Mouse (Mus musculus) kidney, embryonic 15.5 days (tissue): Measurements from ENCODE around the gene Mcm6. TPM values are rescaled to one million over a fixed set of nuclear protein-coding genes. Genes with fewer than 3 reads are reported as not detected.

Experiments used
- ATAC-seq: fragments of 200-750 bp; cut with Nextera tagmentation; replicated peaks from 2 replicates; pipeline ENCODE4 v1.8.0; 2017; ENCODE audit warnings: moderate TSS enrichment; ENCODE audit not compliant: low FRiP score
- H3K27ac ChIP-seq: fragments of 300-500 bp; sonication (generic); 2 replicates; pipeline ENCODE4 v1.5.1; 2015; ENCODE audit warnings: mild to moderate bottlenecking, inconsistent platforms
- H3K27me3 ChIP-seq: fragments of 300-500 bp; sonication (generic); 2 replicates; pipeline ENCODE4 v1.6.1; 2015; ENCODE audit warnings: inconsistent platforms
- H3K36me3 ChIP-seq: fragments of 300-500 bp; sonication (generic); 2 replicates; pipeline ENCODE4 v1.6.1; 2015; ENCODE audit warnings: inconsistent platforms
- H3K4me1 ChIP-seq: fragments of 300-500 bp; sonication (generic); 2 replicates; pipeline ENCODE4 v1.6.1; 2015; ENCODE audit warnings: inconsistent platforms
- H3K4me2 ChIP-seq: fragments of 300-500 bp; sonication (generic); 2 replicates; pipeline ENCODE4 v1.6.1; 2015; ENCODE audit warnings: moderate library complexity, mild to moderate bottlenecking, inconsistent platforms
- H3K4me3 ChIP-seq: fragments of 300-500 bp; sonication (generic); replicated peaks from 2 replicates; pipeline ENCODE4 v1.5.1; 2015; ENCODE audit warnings: mild to moderate bottlenecking, inconsistent platforms
- H3K9ac ChIP-seq: fragments of 300-500 bp; sonication (generic); 2 replicates; pipeline ENCODE4 v1.6.1; 2015; ENCODE audit warnings: mild to moderate bottlenecking, inconsistent platforms
- H3K9me3 ChIP-seq: fragments of 300-500 bp; sonication (generic); replicated peaks from 2 replicates; pipeline ENCODE4 v1.6.1; 2016; ENCODE audit warnings: inconsistent platforms
- WGBS: fragments of 180-500 bp; shearing (Covaris S2); methylation state at CpG from one replicate; pipeline ENCODE4 v1.1.7; 2015; ENCODE audit warnings: mixed read lengths; 5-methylcytosine and 5-hydroxymethylcytosine counted together
- polyA plus RNA-seq: library from polyadenylated mRNA; unstranded; fragments of >200 nt; fragmentation: Nextera tagmentation; extraction: Ambion mirVana; gene quantifications from 2 replicates; pipeline ENCODE4 v1.2.1, GENCODE M21; 2015

Gene Mcm6
- polyA plus RNA-seq, 1 experiment from 2014 or later, result 265 TPM

- Histone ChIP-seq H3K4me1 (no peaks in the 10 kb centered on the region), H3K9ac (no peak overlapping the region), H3K4me2 (no peak overlapping the region), H3K4me3 (no peak overlapping the region), H3K36me3 (peaks cover 59% of the 10 kb centered on the region), H3K9me3 (no peaks in the 10 kb centered on the region), H3K27ac (no peak overlapping the region), H3K27me3 (no peaks in the 10 kb centered on the region)
- ATAC-seq, result no peak
- 86% methylated on average over 7 of the region's 7 CpGs for WGBS
These were observed 12.8 kb upstream of the Mcm6 start for GRCm38 (mm10) chr1:128372143-128372860.

GRCm38 (mm10) chr1:128368732-128369441 lies 9.4 kb upstream of the Mcm6 start:
- Histone ChIP-seq H3K36me3 (peaks cover 56% of the 10 kb centered on the region), H3K27ac (no peak overlapping the region), H3K4me3 (no peak overlapping the region), H3K4me1 (no peaks in the 10 kb centered on the region), H3K4me2 (no peak overlapping the region), H3K9ac (no peak overlapping the region), H3K9me3 (no peaks in the 10 kb centered on the region), H3K27me3 (no peaks in the 10 kb centered on the region)
- WGBS, result 78% methylated on average over 5 of the region's 5 CpGs
- ATAC-seq, result no peak

GRCm38 (mm10) chr1:128360601-128361000 lies 1.1 kb upstream of the Mcm6 start:
- no peak for ATAC-seq
- Histone ChIP-seq H3K27ac (0 out of 2 replicates have a peak overlapping the region, but pooled peaks have one; percentile 96), H3K4me3 (no peak overlapping the region), H3K9ac (no peak overlapping the region), H3K27me3 (no peaks in the 10 kb centered on the region), H3K36me3 (peaks cover 47% of the 10 kb centered on the region), H3K9me3 (no peaks in the 10 kb centered on the region), H3K4me1 (peaks cover 32% of the 10 kb centered on the region), H3K4me2 (no peak overlapping the region)
- 68% methylated on average over 2 of the region's 2 CpGs for WGBS

GRCm38 (mm10) chr1:128358916-128359553 lies 429 bp downstream of the Mcm6 start:
- under 1% methylated on average over 35 of the region's 35 CpGs for WGBS
- Histone ChIP-seq H3K27ac (peak overlapping the region; percentile 96), H3K4me2 (peak overlapping the region; percentile 65), H3K4me3 (peak overlapping the region; percentile 91), H3K27me3 (no peaks in the 10 kb centered on the region), H3K36me3 (peaks cover 51% of the 10 kb centered on the region), H3K9me3 (no peaks in the 10 kb centered on the region), H3K9ac (peak overlapping the region; percentile 83), H3K4me1 (peaks cover 32% of the 10 kb centered on the region)
- peak; percentile 80 for ATAC-seq

- Histone ChIP-seq H3K36me3 (peaks cover 55% of the 10 kb centered on the region), H3K27me3 (no peaks in the 10 kb centered on the region), H3K27ac (no peak overlapping the region), H3K4me2 (peak overlapping the region; percentile 65), H3K9ac (peak overlapping the region; percentile 83), H3K9me3 (no peaks in the 10 kb centered on the region), H3K4me3 (peak overlapping the region; percentile 91), H3K4me1 (peaks cover 32% of the 10 kb centered on the region)
- ATAC-seq, result no peak
- WGBS, result 55% methylated on average over 6 of the region's 6 CpGs
These were observed 1.2 kb downstream of the Mcm6 start for GRCm38 (mm10) chr1:128358276-128358675.

- 41% methylated on average over 3 of the region's 3 CpGs for WGBS
- Histone ChIP-seq H3K27ac (peak overlapping the region; percentile 10; the same call in 1 of the 2 replicates), H3K4me1 (peaks cover 32% of the 10 kb centered on the region)
These were observed 2.0 kb downstream of the Mcm6 start for GRCm38 (mm10) chr1:128357452-128357851.

GRCm38 (mm10) chr1:128353092-128353491 lies 6.4 kb downstream of the Mcm6 start:
- Histone ChIP-seq H3K27ac (no peak overlapping the region), H3K27me3 (no peaks in the 10 kb centered on the region), H3K4me2 (no peak overlapping the region), H3K4me1 (peaks cover 17% of the 10 kb centered on the region), H3K9me3 (no peaks in the 10 kb centered on the region), H3K9ac (no peak overlapping the region), H3K4me3 (no peak overlapping the region), H3K36me3 (peaks cover 87% of the 10 kb centered on the region)
- ATAC-seq, result no peak
- WGBS, result 89% methylated on average over 3 of the region's 3 CpGs

More at GRCm38 (mm10) chr1:128357452-128357851, 2.0 kb downstream of the Mcm6 start:
- no peaks in the 10 kb centered on the region for H3K9me3 ChIP-seq
- peak overlapping the region; percentile 91 for H3K4me3 ChIP-seq
- H3K4me2 ChIP-seq, result peak overlapping the region; percentile 65
- H3K27me3 ChIP-seq, result no peaks in the 10 kb centered on the region
- H3K36me3 ChIP-seq, result peaks cover 55% of the 10 kb centered on the region
- H3K9ac ChIP-seq, result peak overlapping the region; percentile 3; the same call in 1 of the 2 replicates
- no peak for ATAC-seq

- ATAC-seq, result no peak
- no peak overlapping the region for H3K9ac ChIP-seq
- H3K27me3 ChIP-seq, result no peaks in the 10 kb centered on the region
- no peak overlapping the region for H3K27ac ChIP-seq
- no peaks in the 10 kb centered on the region for H3K9me3 ChIP-seq
- H3K4me2 ChIP-seq, result no peak overlapping the region
- H3K4me1 ChIP-seq, result no peaks in the 10 kb centered on the region
- H3K36me3 ChIP-seq, result peaks cover 95% of the 10 kb centered on the region
- 82% methylated on average over 10 of the region's 10 CpGs for WGBS
- no peak overlapping the region for H3K4me3 ChIP-seq
These were observed 15.2 kb downstream of the Mcm6 start for GRCm38 (mm10) chr1:128344232-128344631.

- 88% methylated on average over 13 of the region's 13 CpGs for WGBS
- Histone ChIP-seq H3K4me2 (no peak overlapping the region), H3K4me3 (no peak overlapping the region), H3K4me1 (no peaks in the 10 kb centered on the region), H3K9ac (no peak overlapping the region), H3K9me3 (no peaks in the 10 kb centered on the region), H3K27ac (no peak overlapping the region), H3K36me3 (peaks cover 93% of the 10 kb centered on the region), H3K27me3 (no peaks in the 10 kb centered on the region)
- ATAC-seq, result no peak
These were observed 21.6 kb downstream of the Mcm6 start for GRCm38 (mm10) chr1:128337708-128338320.

- no peaks in the 10 kb centered on the region for H3K27me3 ChIP-seq
- H3K4me3 ChIP-seq, result no peak overlapping the region
- no peak overlapping the region for H3K9ac ChIP-seq
- H3K27ac ChIP-seq, result no peak overlapping the region
- H3K36me3 ChIP-seq, result peaks cover 91% of the 10 kb centered on the region
- no peaks in the 10 kb centered on the region for H3K4me1 ChIP-seq
- H3K4me2 ChIP-seq, result no peak overlapping the region
- 89% methylated on average over 1 of the region's 1 CpGs for WGBS
- H3K9me3 ChIP-seq, result no peaks in the 10 kb centered on the region
- ATAC-seq, result no peak
These were observed 29.2 kb downstream of the Mcm6 start for GRCm38 (mm10) chr1:128330313-128330712.

GRCm38 (mm10) chr1:128328218-128328617 lies 31.2 kb downstream of the Mcm6 start, which contains the start of gene Lct:
Gene Lct, minus strand, starts transcription at chr1:128328318.
- ATAC-seq, result no peak
- no peak within 1 kb of the TSS for H3K4me2 ChIP-seq
- H3K27me3 ChIP-seq, result no peaks in the 10 kb centered on the region
- no peak within 1 kb of the TSS for H3K9ac ChIP-seq
- no peak within 1 kb of the TSS for H3K27ac ChIP-seq
- no peaks in the 10 kb centered on the region for H3K4me1 ChIP-seq
- WGBS, result 85% methylated on average over 3 of the region's 3 CpGs
- no peak within 1 kb of the TSS for H3K4me3 ChIP-seq
- no peaks in the 10 kb centered on the region for H3K9me3 ChIP-seq
- peaks cover 70% of the 10 kb centered on the region for H3K36me3 ChIP-seq
